Mouse (Mus musculus) embryonic fibroblast, embryonic 13.5 days (primary cell): ENCODE data around the gene Svbp.

Experiments used
- CTCF ChIP-seq: IDR thresholded peaks from 2 replicates; pipeline ENCODE4 v1.5.1; 2011; ENCODE audit warnings: mild to moderate bottlenecking, control low read depth, low read length, moderate library complexity, borderline replicate concordance; ENCODE audit not compliant: insufficient read depth
- POLR2A ChIP-seq: IDR thresholded peaks from 2 replicates; pipeline ENCODE4 v1.6.1; 2011; ENCODE audit warnings: low read depth, mild to moderate bottlenecking, control low read depth, low read length, moderate library complexity

DNA sequence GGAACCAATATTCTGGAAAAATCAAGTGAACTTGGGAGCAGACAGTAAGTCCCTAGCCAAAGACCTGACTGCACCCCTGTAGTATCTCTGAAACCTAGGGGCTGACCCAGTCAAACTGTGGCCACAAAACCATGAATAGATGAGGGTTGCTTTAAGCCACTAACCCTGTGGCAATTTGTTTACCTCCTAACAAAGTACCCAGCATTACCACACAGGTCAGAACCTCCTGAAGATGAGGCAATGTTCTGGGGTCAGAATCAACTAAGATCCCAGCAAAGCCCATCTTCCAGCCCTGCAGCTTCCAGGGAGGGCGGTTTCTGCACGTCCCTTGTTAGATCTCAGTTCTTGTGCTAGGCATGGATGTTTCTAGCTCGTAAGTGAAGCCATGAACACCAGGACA, 29.4 kb downstream of the Svbp start:
- no peak for TF ChIP-seq POLR2A
- no peak for TF ChIP-seq CTCF
